Mouse (Mus musculus): ENCODE measurements around the gene Vps37b.

GRCm38 (mm10) chr5:123981250-123981554 is 50.9 kb downstream of the Vps37b start:
- TF ChIP-seq CTCF (IDR thresholded peaks at IDR 0.05; ENCODE audit: low read depth) (no peak), EP300 (IDR thresholded peaks at IDR 0.05; ENCODE audit: low read depth) (no peak)
